7 mouse cellular contexts compared by ENCODE assay signal in the genomic region with DNA sequence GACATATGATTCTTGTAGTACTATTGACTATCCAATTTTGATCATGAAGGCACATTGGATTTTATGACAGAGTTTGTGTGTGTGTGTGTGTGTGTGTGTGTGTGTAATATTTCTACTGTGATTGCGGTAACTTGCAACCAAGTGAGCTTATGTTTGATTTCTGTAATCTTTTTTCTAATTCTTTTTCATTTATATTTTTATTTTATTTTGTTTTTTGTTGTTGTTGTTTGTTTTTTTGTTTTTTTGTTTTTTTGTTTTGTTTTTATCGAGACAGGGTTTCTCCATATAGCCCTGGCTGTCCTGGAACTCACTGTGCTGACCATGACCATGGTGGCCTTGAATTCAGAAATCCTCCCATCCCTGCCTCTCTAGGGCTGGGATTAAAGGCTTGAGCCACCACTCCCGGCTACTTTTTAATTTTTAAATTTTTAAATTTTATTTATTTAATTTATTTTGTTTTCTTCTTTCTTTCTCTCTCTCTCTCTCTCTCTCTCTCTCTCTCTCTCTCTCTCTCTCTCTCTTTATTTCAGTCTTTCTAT.
DNase-seq lines count a peak whose midpoint lies in the region; ATAC-seq and TF ChIP-seq lines count a peak whose summit lies in the region.
"Not testable (repeated sequence)": the region's sequence is repeated elsewhere in the genome, so short reads cannot be mapped to it uniquely, and the experiment has no call there.

No protein-coding gene starts in this region.

- not testable (repeated sequence) for H3K4me3 ChIP-seq in heart, embryonic 12.5 days; kidney, adult 2 months (ENCODE audit: insufficient read depth, low read depth, low read length); limb, embryonic 15.5 days; midbrain, embryonic 11.5 days (ENCODE audit: low read depth, low read length)

- TF ChIP-seq POLR2A in kidney, adult 2 months (IDR thresholded peaks at IDR 0.05; ENCODE audit: low read depth, low read length): not testable (repeated sequence)

- not testable (repeated sequence) for H3K4me1 ChIP-seq in heart, embryonic 12.5 days (replicated peaks); kidney, adult 2 months (ENCODE audit: control insufficient read depth, insufficient read depth, low read length); limb, embryonic 15.5 days; midbrain, embryonic 11.5 days (ENCODE audit: control insufficient read depth, insufficient read depth, low read length)

- not testable (repeated sequence) for H3K27ac ChIP-seq in heart, embryonic 12.5 days (ENCODE audit: poor library complexity, severe bottlenecking); kidney, adult 2 months (ENCODE audit: insufficient read depth, low read depth, low read length); limb, embryonic 15.5 days; midbrain, embryonic 11.5 days (ENCODE audit: low read depth, low read length)

- peak; percentile 62 for DNase-seq in adrenal gland, postnatal 10 days
- peak; percentile 24 for DNase-seq in kidney, adult 2 months
- DNase-seq in midbrain, embryonic 11.5 days (ENCODE audit: low spot score, missing footprints): peak; percentile 53
- DNase-seq in right cerebral cortex, postnatal 36 days (ENCODE audit: low spot score in 2 of 2): peak; percentile 2 to 12

- TF ChIP-seq CTCF in kidney, adult 2 months (conservative IDR thresholded peaks at IDR 0.05; ENCODE audit: insufficient read depth, insufficient read length, low read depth, low read length): not testable (repeated sequence)

- H3K27me3 ChIP-seq in heart, embryonic 12.5 days (replicated peaks); kidney, adult 2 months (replicated peaks; ENCODE audit: control insufficient read depth, insufficient read depth, low read length); limb, embryonic 15.5 days; midbrain, embryonic 11.5 days (ENCODE audit: control insufficient read depth, insufficient read depth, low read length): not testable (repeated sequence)

- not testable (repeated sequence) for H3K4me2 ChIP-seq in heart, embryonic 12.5 days; limb, embryonic 15.5 days; midbrain, embryonic 11.5 days

- ATAC-seq in erythroblast, adult 5-6 weeks (replicated peaks; ENCODE audit: low FRiP score, poor library complexity, severe bottlenecking): peak; percentile 61; the same call in 1 of the 2 replicates
- ATAC-seq in heart, embryonic 12.5 days (ENCODE audit: insufficient number of reproducible peaks, low FRiP score): peak; percentile 89; the same call in 1 of the 2 replicates
- ATAC-seq in limb, embryonic 15.5 days (ENCODE audit: insufficient number of reproducible peaks, low FRiP score, low TSS enrichment, low read depth): peak; percentile 82; the same call in 1 of the 2 replicates
- ATAC-seq in midbrain, embryonic 11.5 days (ENCODE audit: low FRiP score): peak; percentile 83

- H3K9ac ChIP-seq in heart, embryonic 12.5 days; limb, embryonic 15.5 days; midbrain, embryonic 11.5 days (ENCODE audit: low read length): not testable (repeated sequence)

- 72% methylated on average over 3 of the region's 3 CpGs for WGBS in heart, embryonic 12.5 days
- WGBS in kidney, adult 2 months: 79% methylated on average over 3 of the region's 3 CpGs
- 81% methylated on average over 3 of the region's 3 CpGs for WGBS in limb, embryonic 15.5 days
- WGBS in midbrain, embryonic 11.5 days: 79% methylated on average over 3 of the region's 3 CpGs

- not testable (repeated sequence) for H3K36me3 ChIP-seq in heart, embryonic 12.5 days; kidney, adult 2 months (ENCODE audit: control insufficient read depth, insufficient read depth, low read length); limb, embryonic 15.5 days; midbrain, embryonic 11.5 days (ENCODE audit: control insufficient read depth, insufficient read depth, low read length)

- not testable (repeated sequence) for H3K9me3 ChIP-seq in heart, embryonic 12.5 days (replicated peaks); limb, embryonic 15.5 days; midbrain, embryonic 11.5 days (ENCODE audit: control insufficient read depth, low read length)

Comparison
In these comparisons a context has a peak if more than half of its experiments do, and no peak if none do; other contexts are left out.
1. DNase-seq: peak in every context shown above with its lines; median percentile 62 in adrenal gland, postnatal 10 days; 53 in midbrain, embryonic 11.5 days; 24 in kidney, adult 2 months; 7 in right cerebral cortex, postnatal 36 days.